Mouse (Mus musculus) kidney, postnatal 25 days (tissue): ENCODE data around the gene Hdac9.

Experiments
- DNase-seq, 2 experiments: peaks; one replicate each; pipeline ENCODE4 v3.0.0; 2021; ENCODE audit warnings: mixed read lengths in 2 of 2

Hdac9 gene

DNA sequence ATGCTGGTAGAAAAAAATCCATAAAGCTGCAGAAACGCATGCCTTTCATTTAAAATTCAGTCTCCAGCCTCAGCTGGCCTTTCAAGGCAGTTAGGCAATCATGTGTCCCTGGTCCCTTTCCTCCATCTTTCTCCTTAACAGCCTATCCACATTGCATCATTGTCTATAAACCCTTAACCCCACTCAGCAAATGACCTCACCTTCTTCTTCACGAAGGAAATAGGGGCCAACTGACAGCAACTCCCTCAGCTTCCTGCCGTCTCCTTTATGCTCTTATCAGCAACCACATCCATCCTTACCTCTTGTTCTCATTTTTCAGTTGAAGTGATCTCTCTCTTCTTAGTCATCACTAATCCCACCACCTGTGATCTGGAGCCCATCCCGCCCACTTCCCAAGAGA, 584.0 kb downstream of the Hdac9 start:
- no peak for DNase-seq

DNA sequence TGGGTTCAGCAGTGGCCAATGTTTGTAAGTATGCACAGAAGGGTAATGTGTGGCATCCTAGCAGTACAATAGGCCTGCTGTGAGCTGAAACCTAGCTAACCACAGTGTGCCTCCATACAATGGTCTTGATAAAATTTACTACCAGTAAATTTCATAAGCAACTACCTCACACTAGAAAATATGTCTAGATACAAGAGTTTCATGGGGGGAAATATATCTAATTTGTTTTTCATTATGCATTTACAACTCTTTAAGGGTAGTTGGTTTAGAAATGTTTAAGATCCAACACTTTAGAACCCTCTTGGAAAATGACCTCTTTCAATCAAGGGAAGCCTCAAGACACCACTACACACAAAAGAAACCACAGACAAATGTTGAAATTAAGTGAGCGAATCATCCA, 589.8 kb downstream of the Hdac9 start:
- DNase-seq, result no peak

DNA sequence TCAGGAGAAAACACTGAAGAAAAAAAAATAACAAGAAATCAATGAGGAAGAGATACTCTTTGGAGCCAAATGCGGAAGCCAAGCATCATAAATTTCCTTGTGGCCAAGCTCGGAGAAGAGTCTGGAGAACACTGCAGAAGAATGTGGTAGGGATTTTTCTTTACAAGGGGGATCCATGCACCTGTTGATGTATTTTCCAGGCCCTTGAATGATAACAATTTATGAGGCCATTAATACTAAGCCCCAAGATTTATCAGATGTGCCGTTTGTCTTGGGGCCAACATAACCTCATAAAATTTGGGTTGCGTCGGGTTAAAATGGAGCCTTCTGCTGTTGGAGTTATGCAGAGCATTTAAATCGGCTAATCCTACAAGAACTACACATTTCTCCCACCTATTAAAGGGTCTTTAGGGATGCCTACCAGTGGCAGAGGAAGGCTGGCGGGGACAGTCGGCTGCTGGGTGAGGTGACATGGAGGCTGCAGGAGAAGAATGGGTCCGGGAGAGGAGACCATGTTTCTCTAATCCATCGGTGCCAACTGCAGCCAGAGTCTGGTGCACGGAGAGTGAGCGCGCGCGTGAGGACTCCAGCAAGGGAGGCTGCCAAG, 604.7 kb downstream of the Hdac9 start:
- no peak for DNase-seq

DNA sequence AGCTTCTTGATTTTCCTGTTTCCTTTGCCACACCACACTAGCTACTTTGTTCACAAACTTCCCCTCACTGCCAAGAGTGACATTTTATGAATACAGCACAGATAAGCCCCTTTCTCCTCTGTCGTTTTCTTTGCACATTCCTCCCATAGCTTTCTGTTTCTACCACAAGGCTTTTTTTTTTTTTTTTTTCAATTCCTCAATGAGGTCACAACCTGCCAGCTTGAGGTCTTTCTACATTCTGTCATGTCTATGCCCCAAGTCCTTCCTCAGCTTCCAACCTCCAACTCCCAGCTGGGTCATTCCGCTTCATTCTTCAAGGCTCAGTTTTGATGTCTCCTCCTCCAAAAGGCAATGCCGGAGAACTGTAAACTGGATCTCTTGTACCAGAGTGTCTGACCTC, 611.4 kb downstream of the Hdac9 start:
- DNase-seq, result no peak

DNA sequence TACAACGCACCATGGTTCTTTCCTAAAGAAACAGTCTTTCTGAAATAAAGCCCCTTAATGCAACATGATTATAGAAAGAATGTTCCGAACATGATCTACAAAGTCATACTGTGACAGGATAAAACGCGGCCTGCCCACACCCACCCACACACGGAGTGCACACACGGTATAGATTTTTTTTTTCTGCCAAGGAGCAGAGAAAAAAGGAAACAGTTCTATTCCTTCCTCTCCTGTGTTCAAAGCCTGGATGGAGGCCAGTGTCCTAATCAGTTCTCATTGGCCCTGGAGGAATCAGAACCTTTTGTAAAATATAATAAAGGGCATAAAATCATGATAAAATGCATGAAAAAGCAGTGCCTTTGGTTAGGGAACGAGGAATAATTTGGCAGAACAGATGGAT, 624.5 kb downstream of the Hdac9 start:
- DNase-seq, result no peak

DNA sequence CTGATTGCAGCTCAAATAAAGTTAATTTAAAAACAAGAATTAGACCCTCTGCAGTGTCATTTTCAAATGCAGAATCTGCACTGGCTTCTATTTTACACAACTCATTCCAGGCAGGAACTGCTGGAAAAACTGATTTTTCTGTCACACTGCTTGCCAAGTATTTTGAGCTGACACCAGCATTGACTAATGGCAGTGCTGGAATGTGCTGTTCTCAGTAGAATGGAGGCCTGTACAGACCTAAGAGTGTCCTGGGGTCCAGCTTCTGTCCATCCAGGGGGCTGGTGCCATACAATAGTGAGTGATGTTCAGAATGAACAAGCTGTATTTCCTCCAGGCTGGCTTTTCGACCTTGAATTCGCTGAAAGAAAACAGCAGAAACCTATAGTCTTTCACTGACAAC, 629.7 kb downstream of the Hdac9 start:
- no peak for DNase-seq

DNA sequence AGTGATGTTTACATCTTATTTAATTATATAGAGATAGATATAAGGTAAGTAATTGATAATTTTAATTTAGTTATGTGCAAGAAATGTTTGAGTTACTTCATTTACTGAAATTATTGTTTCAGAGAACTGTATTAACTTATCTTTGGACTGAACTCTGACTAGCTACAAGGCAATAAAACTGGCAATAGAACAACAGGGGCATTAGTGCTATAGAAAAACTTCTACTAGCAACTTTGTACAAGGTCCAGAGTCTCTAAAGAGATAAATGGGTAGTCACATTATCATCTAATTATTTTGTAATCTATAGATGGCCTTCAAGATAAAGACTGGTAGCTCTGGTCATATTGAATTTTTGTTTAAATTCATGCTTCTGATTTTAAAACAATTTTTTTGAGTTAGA, 632.0 kb downstream of the Hdac9 start:
- DNase-seq, result no peak

DNA sequence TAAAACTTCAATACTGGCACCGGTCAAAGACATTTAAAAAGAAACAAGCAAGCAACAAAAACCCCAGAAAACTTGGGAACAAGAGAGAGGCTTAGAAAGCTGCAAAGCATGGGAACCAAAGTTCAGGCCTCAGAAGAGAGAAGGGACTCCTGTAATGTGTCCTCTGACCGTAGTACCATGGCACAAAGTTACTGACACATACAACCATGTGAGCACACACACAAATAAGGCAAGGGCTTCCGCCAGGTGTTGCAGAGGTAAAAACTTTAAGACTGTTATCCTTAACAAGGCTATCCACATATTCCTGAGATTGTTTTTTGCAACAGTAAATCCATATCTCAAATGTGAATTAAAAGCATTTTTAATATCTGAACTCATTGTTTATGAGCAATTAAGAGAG, 632.5 kb downstream of the Hdac9 start:
- no peak for DNase-seq

DNA sequence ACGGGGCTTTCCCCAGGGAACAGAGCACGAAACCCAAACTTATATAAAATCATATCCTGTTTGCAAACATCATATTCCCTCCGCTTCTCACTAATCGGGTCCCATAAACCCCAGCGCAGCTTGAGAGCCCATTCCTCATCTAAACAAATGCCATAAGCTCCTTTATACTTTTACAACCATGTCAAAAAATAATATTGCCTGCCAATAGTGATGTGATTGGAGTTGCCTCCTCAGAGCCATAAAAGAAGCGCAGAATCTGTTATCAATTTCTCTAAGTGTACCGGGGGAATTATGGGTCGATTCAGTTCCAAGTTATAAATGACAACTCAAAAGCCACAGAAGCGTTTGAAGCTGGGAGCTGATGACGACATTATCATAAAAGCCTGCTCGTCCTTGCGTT, 638.1 kb downstream of the Hdac9 start:
- no peak for DNase-seq

DNA sequence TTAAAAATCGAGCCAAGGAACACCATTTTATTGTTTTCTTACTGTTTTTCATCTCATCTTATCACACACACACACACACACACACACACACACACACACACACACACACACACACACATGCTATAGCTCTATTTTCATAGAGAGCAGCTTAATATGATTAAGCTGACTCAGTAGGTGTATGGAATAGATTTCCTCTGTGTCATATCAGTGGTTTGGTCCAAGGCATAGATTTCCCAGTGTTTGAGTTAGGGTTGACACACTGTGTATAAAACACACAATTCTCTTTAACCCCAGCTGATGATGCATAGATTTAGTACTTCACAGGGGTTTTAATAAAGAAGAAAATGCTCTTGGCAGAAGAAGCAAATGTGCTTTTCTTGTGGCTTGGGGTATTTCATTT, 643.1 kb downstream of the Hdac9 start:
- DNase-seq, result no peak

DNA sequence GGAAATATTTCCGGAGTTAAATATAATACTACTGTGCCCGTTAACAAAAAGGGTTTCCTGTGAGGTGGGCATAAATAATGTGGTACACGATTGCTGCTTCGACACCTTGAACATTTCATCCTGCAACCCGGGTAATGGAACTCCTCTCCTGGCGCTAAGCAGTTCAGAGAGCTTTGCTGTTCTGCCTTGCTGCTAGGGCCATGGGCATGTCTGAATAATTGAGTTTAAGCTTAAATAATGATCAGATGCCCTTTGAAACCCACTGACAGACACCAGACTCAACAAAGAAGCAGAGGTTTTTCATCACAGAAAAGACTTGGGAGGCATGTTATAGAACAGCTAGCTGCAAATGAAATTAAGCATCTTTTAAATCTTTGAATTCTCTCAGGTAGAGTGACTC, 646.8 kb downstream of the Hdac9 start:
- DNase-seq, result no peak

DNA sequence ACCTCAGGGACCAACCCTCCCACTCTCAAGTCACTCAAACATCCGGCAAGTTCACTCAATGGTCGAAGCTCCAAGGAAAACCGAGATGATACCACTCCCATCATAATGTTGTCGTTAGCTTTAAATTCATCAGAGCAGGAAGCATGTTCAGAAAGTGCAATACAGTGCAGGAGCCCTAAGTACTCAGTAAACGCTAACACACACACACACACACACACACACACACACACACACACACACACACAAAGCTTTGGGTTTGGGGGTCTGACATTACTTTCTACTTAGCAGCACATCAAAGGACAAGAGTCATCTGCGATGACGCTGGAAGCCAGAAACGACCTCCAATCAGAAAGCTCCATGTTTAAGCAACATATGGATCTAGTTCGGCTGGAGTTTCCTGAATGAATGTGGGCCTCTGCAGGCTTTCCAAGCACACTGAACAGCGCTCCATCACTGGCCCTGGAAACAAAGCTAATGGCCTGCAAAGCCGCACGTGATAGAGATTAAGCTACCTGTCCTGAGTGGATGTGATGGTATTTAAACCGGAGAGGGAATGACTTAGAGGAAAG, 647.3 kb downstream of the Hdac9 start:
- DNase-seq, result no peak

DNA sequence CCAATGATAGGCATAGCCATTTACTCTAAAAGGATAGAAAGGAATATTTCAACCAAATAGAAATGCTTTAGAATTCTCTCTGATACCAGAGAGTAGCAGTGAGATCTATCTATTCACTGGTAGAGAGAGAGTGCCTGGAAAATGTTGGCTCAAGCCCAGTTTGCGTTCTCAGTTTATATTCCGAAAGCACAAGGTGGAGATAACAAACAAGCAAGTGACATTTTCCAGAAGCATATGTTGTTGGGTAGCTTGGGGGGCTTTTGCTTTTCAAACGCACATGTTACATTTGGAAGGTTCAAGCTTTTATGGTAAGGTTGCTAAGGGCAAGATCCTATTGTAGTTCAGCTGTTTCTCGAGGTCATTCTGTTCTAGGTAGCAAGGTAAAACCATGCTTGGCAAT, 657.2 kb downstream of the Hdac9 start:
- no peak for DNase-seq

DNA sequence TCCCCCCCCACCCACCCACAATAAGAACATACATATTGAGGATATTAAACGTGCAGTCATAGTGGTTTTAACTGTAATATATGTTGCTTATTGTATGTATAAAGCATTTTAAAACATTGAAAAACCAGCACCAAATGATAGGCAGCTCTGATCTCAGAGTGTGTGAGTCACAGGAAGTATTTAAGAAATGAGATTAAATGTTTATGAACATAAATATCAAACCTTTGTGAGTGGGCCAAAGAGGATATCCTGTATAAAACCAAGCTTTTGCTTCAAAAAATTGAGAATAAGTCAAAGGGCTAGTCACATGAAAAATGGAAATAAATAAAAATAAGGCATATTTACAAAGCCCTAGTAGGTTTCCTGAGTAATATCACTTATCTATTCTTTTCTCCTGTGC, 667.7 kb downstream of the Hdac9 start:
- no peak for DNase-seq

DNA sequence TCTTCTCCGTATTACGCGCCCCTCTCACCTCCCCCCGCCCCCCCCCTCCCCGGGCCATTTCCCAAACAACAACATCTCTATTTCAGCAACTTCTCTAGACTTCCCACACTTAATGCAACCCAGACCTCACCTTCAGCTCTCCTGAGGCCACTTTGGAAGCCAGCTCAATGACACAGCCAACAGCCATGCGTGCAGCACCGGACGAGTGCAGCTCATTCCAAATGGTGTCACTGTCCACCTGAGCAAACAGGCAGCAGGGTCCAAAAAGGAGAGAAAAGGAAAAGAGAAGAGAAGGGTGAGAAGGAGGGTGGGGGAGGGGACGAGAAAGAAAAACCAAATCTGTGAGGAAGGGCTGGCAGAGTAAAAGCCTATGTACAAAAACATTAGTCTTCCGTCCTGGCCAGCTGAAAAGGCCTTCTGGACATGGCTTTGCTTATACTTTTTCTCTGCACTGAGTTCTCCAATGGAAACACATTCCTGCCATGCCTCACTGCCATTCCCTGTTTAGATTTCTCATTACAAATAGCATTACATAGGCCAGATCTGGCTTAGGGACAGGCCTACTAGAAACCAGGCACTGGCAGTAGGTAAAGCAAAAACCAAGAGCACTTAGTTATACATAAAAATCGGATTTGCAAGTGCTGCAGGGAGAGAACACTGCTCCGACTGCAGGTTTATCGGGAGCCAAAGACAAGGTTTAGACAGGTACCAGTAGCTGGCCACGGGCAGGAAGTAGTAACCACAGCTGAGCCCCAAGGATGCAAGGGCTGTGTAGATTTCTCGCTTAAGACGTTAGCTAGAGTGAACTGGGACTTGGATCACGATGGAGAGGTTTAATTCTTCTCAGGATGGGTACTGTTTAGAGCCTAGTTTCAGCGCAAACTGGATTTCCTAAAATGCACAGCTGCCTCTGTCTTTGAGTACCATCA, 668.4 kb downstream of the Hdac9 start:
- DNase-seq, result no peak

DNA sequence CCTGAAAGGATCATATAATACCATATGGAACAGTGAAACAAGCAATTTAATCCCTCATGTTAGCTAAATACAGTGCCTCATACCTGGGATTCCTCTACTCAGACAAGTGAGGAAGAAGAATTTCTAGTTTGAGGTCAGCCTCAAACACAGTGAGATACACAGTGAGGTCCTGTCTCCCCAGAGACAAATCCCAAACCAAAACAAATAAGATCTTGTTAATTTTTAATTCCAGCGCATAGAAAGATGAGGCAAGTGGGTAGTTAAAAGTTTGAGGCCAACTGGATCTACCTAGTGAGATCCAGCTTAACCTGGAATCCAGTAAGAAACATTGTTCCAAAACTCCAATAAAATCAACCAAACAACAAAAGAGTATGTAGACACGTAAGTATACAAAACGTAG, 678.1 kb downstream of the Hdac9 start:
- DNase-seq, result no peak

DNA sequence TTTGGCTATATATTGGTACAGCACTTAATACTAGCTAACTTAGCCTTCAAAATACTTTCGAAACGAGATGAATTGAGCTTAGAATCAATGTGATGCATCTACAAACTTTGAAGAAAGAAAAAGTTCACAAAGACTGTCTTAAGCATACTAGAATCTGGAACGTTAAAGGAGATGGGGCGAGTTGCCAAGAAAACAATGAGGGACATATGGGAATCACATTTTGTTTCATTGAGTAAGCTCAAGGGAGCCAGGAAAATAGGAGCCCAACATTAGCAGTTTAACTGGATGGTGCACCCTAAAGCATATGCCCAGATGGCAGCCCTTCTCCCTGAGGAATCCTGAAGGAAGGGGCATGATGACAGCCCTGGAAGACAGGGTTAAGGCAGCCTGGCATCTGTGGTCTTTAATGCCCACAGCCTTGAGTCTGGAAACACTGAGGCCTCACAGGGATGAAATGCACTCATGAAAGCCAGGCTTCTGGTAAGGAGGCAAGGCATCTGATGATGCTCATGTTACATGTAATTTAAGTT, 685.2 kb downstream of the Hdac9 start:
- DNase-seq, result no peak

DNA sequence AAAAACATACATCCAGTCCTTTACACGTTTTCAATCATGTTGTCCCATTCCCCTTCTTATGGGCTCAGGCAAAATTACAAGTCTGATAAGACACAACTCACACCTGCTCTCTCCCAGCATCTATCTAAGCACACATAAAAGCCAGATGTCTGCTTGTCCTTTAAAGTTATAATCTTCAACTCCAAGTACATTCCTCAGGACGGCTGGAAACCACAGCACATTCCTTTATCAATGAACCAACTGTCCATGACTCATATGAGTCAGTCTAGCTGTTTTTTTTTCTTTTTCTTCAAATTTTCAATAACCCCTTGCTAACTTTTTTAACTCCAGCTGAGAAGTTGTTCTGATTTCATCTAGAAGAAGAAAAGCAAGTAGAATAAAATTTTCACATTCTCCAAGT, 692.4 kb downstream of the Hdac9 start:
- DNase-seq, result no peak

DNA sequence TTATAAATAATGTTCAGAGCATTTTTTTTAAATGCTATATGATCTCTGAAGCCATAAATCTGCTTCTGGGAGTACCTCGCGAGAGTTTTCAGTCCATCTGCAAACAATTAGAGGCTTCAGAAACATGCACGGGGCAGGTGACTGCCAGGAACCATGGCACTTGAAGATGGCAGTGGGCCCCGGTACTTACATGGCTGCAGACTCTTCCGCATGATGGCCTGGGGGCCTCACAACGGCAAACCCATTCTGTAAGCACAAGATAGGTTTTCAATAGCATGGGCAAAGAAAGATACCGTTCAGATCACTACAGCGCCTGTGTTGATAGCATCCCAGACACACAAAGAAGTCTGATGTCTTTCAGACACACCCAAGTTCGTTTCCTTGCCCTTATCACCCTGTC, 695.9 kb downstream of the Hdac9 start:
- DNase-seq, result no peak

DNA sequence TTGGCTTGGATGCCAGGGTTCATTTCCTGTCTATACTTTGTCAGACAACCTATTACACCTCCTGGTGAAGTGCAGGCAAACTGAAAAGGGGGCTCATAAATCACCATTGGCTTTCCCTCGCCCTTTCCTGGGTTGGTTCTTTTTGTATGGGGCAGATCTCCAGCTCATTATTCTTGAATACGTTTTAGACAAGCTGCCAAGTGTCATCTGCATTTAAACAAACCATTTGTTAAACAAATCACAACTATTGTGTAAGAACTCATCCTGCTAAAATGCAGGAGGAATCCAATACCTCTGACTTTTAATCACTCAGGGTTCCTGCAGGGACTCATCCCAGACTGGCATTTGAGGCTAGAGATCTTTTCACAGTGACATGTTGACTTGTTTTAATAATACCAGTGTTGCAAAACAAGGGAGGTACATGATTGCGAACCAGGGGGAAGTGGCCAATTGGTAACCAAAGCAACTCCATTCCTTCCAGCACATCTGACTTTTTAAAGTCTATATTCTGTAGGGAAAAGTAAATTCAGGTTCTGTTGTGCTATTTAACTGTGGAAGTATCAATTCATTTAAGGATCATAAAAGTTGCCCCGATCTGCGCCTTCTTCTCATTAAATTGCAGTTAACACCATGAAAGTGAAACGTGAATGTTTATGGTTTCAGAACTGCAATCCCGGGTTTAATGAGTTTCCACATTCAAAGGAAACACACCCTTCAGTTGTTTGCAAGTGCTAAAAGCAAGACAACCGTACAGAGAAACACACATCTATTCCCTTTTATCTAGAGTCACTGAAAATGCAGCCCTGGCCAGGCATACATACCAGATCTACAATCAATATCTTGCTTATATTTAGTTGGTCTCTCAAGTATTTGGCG, 696.6 kb downstream of the Hdac9 start:
- no peak for DNase-seq

DNA sequence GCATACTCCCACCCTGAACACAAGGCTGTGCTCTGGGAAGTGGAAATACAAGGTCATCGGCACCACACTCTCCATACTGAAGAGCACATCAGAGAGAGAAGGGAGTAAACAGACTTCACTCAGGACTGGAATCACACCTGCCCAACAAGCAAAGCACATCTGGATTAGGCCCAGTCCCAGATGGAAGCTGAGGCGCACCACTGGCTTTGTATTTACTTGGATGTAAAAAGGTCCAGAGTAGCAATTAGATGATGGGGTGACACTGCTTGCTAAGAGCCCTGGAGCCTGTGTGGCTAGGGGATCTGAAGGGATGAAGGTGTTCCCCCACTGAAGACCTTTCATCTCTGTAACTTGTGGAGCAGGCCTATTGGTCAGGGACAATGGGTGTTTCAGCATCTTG, 698.3 kb downstream of the Hdac9 start:
- DNase-seq, result no peak

DNA sequence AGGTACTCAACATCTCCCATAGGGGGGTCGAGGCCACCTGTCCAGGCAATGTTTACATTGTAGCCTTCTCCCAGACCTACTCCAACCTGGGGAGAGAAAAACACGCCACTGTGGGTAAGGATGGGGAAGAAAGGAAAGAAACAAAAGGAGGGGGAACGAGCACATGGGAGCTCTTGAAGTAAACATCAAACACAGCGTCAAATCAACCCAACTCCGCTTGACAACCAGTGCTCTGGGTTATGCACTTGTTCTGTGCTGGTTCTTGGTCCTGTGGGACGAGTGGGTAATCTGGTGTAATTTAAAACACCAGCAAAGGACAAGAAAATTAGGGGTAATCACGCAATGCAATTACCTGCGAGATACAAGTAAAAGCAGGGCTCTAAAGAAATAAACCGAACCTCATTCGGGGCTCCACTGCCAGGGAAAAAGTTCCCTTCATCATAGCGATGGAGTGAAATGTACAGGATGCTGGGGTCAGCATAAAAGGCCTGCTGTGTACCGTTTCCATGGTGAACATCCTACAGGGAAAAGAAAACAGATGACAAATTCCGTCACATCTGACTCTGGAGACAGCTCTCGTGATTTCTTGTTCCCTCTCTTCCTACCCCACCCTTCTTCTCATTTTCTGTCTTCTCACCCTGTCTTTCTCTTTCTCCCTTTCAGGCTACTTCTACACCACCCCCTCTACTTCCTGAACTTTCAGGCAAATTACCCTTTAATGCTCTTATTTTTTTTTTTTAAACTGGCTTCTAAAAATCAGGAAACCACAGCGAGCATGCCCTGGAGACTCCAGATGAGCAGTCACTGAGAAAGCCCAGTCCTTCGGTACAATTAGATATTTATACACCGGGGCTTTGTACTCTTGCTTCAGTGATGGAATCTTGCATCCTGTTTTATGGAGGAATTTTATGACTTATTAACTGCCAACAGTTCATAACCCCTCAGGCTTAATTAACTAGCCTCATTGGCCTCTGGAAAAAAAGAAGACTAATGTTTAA, 701.6 kb downstream of the Hdac9 start:
- DNase-seq, result no peak
